Mouse (Mus musculus) kidney, adult 2 months (tissue): Measurements from ENCODE around the gene Rnf220. TPM values are rescaled to one million over a fixed set of nuclear protein-coding genes. Genes with fewer than 3 reads are reported as not detected.

Source experiments
- DNase-seq: peaks from one replicate; pipeline ENCODE4 v3.0.0; 2021
- H3K27ac ChIP-seq: fragments of 200-500 bp; 2 replicates; pipeline ENCODE4 v1.5.1; 2012; ENCODE audit warnings: low read depth, low read length, control low read depth, inconsistent platforms; ENCODE audit not compliant: insufficient read depth
- H3K27me3 ChIP-seq: fragments of 200-500 bp; replicated peaks from 2 replicates; pipeline ENCODE4 v1.6.1; 2012; ENCODE audit warnings: mild to moderate bottlenecking, moderate library complexity, low read length, inconsistent platforms; ENCODE audit not compliant: control insufficient read depth, insufficient read depth
- H3K36me3 ChIP-seq: fragments of 200-500 bp; 2 replicates; pipeline ENCODE4 v1.6.1; 2012; ENCODE audit warnings: mild to moderate bottlenecking, moderate library complexity, low read length, inconsistent platforms; ENCODE audit not compliant: control insufficient read depth, insufficient read depth
- H3K4me1 ChIP-seq: fragments of 200-500 bp; 2 replicates; pipeline ENCODE4 v1.6.1; 2011; ENCODE audit warnings: low read length; ENCODE audit not compliant: control insufficient read depth, insufficient read depth
- H3K4me3 ChIP-seq: fragments of 200-500 bp; 2 replicates; pipeline ENCODE4 v1.5.1; 2011; ENCODE audit warnings: mild to moderate bottlenecking, low read depth, low read length, control low read depth; ENCODE audit not compliant: insufficient read depth
- CTCF ChIP-seq: fragments of 200-500 bp; conservative IDR thresholded peaks from 2 replicates; pipeline ENCODE4 v1.5.1; 2011; ENCODE audit warnings: low read depth, mild to moderate bottlenecking, control low read depth, low read length, moderate library complexity, mixed read lengths; ENCODE audit not compliant: insufficient read depth, insufficient read length
- POLR2A ChIP-seq: fragments of 200-500 bp; IDR thresholded peaks from one replicate; pipeline ENCODE4 v1.6.1; 2011; ENCODE audit warnings: low read depth, low read length, control low read depth
- WGBS: fragments of 180-500 bp; shearing (Covaris S2); methylation state at CpG from one replicate; pipeline ENCODE4 v1.1.7; 2018; 5-methylcytosine and 5-hydroxymethylcytosine counted together
- polyA plus RNA-seq: library from polyadenylated mRNA; depleted of rRNA; stranded (reverse); fragments of >200 nt; gene quantifications from 2 replicates; pipeline ENCODE4 v1.2.3, GENCODE M21; 2012

Rnf220 gene
- polyA plus RNA-seq, 1 experiment: 70.7 TPM

- WGBS: 34% methylated on average over 26 of the region's 26 CpGs
- no peak overlapping the region for H3K4me3 ChIP-seq
- H3K27me3 ChIP-seq: no peaks in the 10 kb centered on the region; the same call in 1 of the 2 replicates
These were observed 184.3 kb downstream of the Rnf220 start for GRCm38 (mm10) chr4:117312416-117313084.

GRCm38 (mm10) chr4:117311891-117312290 lies 185.0 kb downstream of the Rnf220 start:
- Histone ChIP-seq H3K4me1 (no peaks in the 10 kb centered on the region), H3K27ac (no peak overlapping the region), H3K36me3 (no peaks in the 10 kb centered on the region), H3K4me3 (no peak overlapping the region), H3K27me3 (no peaks in the 10 kb centered on the region)
- WGBS: 55% methylated on average over 5 of the region's 5 CpGs
- TF ChIP-seq CTCF (no peak), POLR2A (no peak)
- no peak for DNase-seq

More at GRCm38 (mm10) chr4:117312416-117313084, 184.3 kb downstream of the Rnf220 start:
- DNase-seq: no peak
- Histone ChIP-seq H3K36me3 (no peaks in the 10 kb centered on the region), H3K4me1 (no peaks in the 10 kb centered on the region), H3K27ac (no peak overlapping the region)
- no peak for TF ChIP-seq POLR2A
- TF ChIP-seq CTCF: no peak

GRCm38 (mm10) chr4:117309427-117309826 lies 187.4 kb downstream of the Rnf220 start:
- Histone ChIP-seq H3K4me1 (no peaks in the 10 kb centered on the region), H3K27me3 (no peaks in the 10 kb centered on the region), H3K36me3 (no peaks in the 10 kb centered on the region), H3K27ac (no peak overlapping the region), H3K4me3 (no peak overlapping the region)
- no peak for DNase-seq
- TF ChIP-seq POLR2A (no peak), CTCF (no peak)
- WGBS: 93% methylated on average over 1 of the region's 1 CpGs

GRCm38 (mm10) chr4:117307270-117307669 lies 189.6 kb downstream of the Rnf220 start:
- Histone ChIP-seq H3K4me3 (no peak overlapping the region), H3K27ac (no peak overlapping the region), H3K27me3 (no peaks in the 10 kb centered on the region; the same call in 1 of the 2 replicates), H3K36me3 (no peaks in the 10 kb centered on the region), H3K4me1 (no peaks in the 10 kb centered on the region)
- whole genome bisulfite sequencing: 82% methylated on average over 6 of the region's 6 CpGs
- no peak for DNase-seq
- TF ChIP-seq CTCF: no peak
- TF ChIP-seq POLR2A: no peak

- H3K4me1 ChIP-seq: no peaks in the 10 kb centered on the region
- H3K27me3 ChIP-seq: no peaks in the 10 kb centered on the region; the same call in 1 of the 2 replicates
- no peak overlapping the region for H3K4me3 ChIP-seq
- no peak for TF ChIP-seq POLR2A
- no peak for TF ChIP-seq CTCF
- H3K27ac ChIP-seq: no peak overlapping the region
- no peaks in the 10 kb centered on the region for H3K36me3 ChIP-seq
- DNase-seq: no peak
- WGBS: 53% methylated on average over 6 of the region's 7 CpGs
These were observed 191.4 kb downstream of the Rnf220 start for GRCm38 (mm10) chr4:117305461-117305860.

GRCm38 (mm10) chr4:117304239-117305025 lies 192.4 kb downstream of the Rnf220 start:
- WGBS: 8% methylated on average over 54 of the region's 54 CpGs
- TF ChIP-seq CTCF (no peak), POLR2A (no peak)
- DNase-seq: no peak
- Histone ChIP-seq H3K4me3 (peak overlapping the region; percentile 29; the same call in 1 of the 2 replicates), H3K27me3 (no peaks in the 10 kb centered on the region; the same call in 1 of the 2 replicates), H3K4me1 (no peaks in the 10 kb centered on the region), H3K36me3 (no peaks in the 10 kb centered on the region), H3K27ac (no peak overlapping the region)
